Mouse (Mus musculus) myocyte (in vitro differentiated cells): ENCODE results near the gene Snap47. TPM values are rescaled to one million over a fixed set of nuclear protein-coding genes. Genes with fewer than 3 reads are reported as not detected.
A peak's percentile ranks its signal among the peaks of the same experiment; 100 is the strongest.

Experiments used
- H3K27me3 ChIP-seq: one replicate; pipeline ENCODE4 v1.6.1; 2011; ENCODE audit not compliant: control insufficient read depth, insufficient read depth, insufficient read length
- H3K36me3 ChIP-seq: one replicate; pipeline ENCODE4 v1.6.1; 2011; ENCODE audit not compliant: control insufficient read depth, insufficient read depth
- H3K4me2 ChIP-seq: one replicate; pipeline ENCODE4 v1.6.1; 2011; ENCODE audit warnings: low read depth, control low read depth
- H3K4me3 ChIP-seq: one replicate; pipeline ENCODE4 v1.5.1; 2011; ENCODE audit warnings: mild to moderate bottlenecking, control low read depth, moderate library complexity
- H3K79me2 ChIP-seq: one replicate; pipeline ENCODE4 v1.6.1; 2011; ENCODE audit not compliant: control insufficient read depth, insufficient read depth
- H3ac ChIP-seq: one replicate; pipeline ENCODE4 v1.6.1; 2011; ENCODE audit not compliant: control insufficient read depth, insufficient read length
- CEBPB ChIP-seq: IDR thresholded peaks from 2 replicates; pipeline ENCODE4 v1.6.1; 2011; ENCODE audit warnings: mild to moderate bottlenecking, moderate library complexity; ENCODE audit not compliant: poor library complexity, insufficient read depth, severe bottlenecking
- E2F4 ChIP-seq: IDR thresholded peaks from one replicate; pipeline ENCODE4 v1.6.1; 2011; ENCODE audit warnings: mild to moderate bottlenecking, control low read depth, moderate library complexity; ENCODE audit not compliant: insufficient read depth
- MAX ChIP-seq: IDR thresholded peaks from one replicate; pipeline ENCODE4 v1.6.1; 2011; ENCODE audit warnings: low read depth, mild to moderate bottlenecking, control low read depth
- MYOD1 ChIP-seq, 3 experiments: IDR thresholded peaks; one replicate each; pipeline ENCODE4 v1.6.1; 2011; ENCODE audit warnings: control low read depth in 2 of 3, low read depth in 2 of 3, mild to moderate bottlenecking in 2 of 3, moderate library complexity in 1 of 3; ENCODE audit not compliant: insufficient read length in 2 of 3, control insufficient read depth in 1 of 3
- MYOG ChIP-seq, 3 experiments: IDR thresholded peaks; one replicate each; pipeline ENCODE4 v1.6.1; 2011; ENCODE audit warnings: control low read depth in 2 of 3, low read depth in 2 of 3, mild to moderate bottlenecking in 2 of 3; ENCODE audit not compliant: insufficient read length in 2 of 3, control insufficient read depth in 1 of 3, insufficient read depth in 1 of 3
- POLR2A ChIP-seq: IDR thresholded peaks from one replicate; pipeline ENCODE4 v1.6.1; 2011; ENCODE audit warnings: low read depth, mild to moderate bottlenecking, control low read depth, moderate library complexity; ENCODE audit not compliant: insufficient read length
- POLR2AphosphoS2 ChIP-seq: IDR thresholded peaks from one replicate; pipeline ENCODE4 v1.6.1; 2011; ENCODE audit warnings: low read depth, control low read depth; ENCODE audit not compliant: insufficient read length
- REST ChIP-seq: IDR thresholded peaks from one replicate; pipeline ENCODE4 v1.6.1; 2011; ENCODE audit warnings: mild to moderate bottlenecking, control low read depth, moderate library complexity; ENCODE audit not compliant: insufficient read depth, insufficient read length
- SRF ChIP-seq: IDR thresholded peaks from one replicate; pipeline ENCODE4 v1.6.1; 2011; ENCODE audit warnings: low read depth; ENCODE audit not compliant: control insufficient read depth, insufficient read length
- TCF12 ChIP-seq: IDR thresholded peaks from one replicate; pipeline ENCODE4 v1.6.1; 2011; ENCODE audit warnings: mild to moderate bottlenecking, control low read depth; ENCODE audit not compliant: poor library complexity, insufficient read depth, severe bottlenecking
- TCF3 ChIP-seq: IDR thresholded peaks from one replicate; pipeline ENCODE4 v1.6.1; 2011; ENCODE audit warnings: low read depth, control low read depth; ENCODE audit not compliant: insufficient read length
- USF1 ChIP-seq: IDR thresholded peaks from one replicate; pipeline ENCODE4 v1.6.1; 2011; ENCODE audit warnings: low read depth, mild to moderate bottlenecking, control low read depth, moderate library complexity
- polyA plus RNA-seq: library from polyadenylated mRNA; unstranded; fragments of >200 nt; fragmentation: generic; extraction: Trizol; gene quantifications from one replicate; pipeline ENCODE4 v1.2.1, GENCODE M21; 2012; ENCODE audit warnings: missing spikeins

The Snap47 gene
- polyA plus RNA-seq, 1 experiment, result 67.2 TPM

- no peak overlapping the region for H3ac ChIP-seq
- H3K79me2 ChIP-seq, result no peaks in the 10 kb centered on the region
- peaks cover 18% of the 10 kb centered on the region for H3K36me3 ChIP-seq
- no peak overlapping the region for H3K4me3 ChIP-seq
- TF ChIP-seq CEBPB (no peak), MYOD1 (IDR thresholded peaks at IDR 0.05; ENCODE audit: control insufficient read depth in 1 of 3, insufficient read length in 2 of 3, low read depth in 2 of 3) (no peak), USF1 (no peak), MAX (no peak)
- no peak overlapping the region for H3K4me2 ChIP-seq
- H3K27me3 ChIP-seq, result no peaks in the 10 kb centered on the region
Measured at GRCm38 (mm10) chr11:59456891-59457290, 5.9 kb upstream of the Snap47 start.

DNA sequence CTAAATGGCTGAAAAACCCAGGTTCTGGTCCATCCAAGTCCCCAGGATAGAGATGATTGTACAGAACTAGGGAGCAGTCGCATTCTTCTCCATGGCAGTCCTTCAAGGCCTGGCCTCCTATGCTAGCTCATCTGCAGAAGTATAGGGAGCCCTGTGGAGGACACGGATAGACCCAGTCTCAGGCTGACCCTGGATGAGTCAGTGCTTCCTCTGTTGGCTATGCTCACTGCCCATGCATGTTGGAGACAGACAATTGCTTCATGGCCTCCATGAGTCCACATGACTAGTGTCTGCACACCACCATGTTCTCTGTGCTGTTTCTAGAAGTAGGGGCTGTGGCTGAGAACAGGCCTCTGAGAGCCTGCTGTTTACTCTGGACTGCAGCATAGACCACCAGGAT, 5.4 kb upstream of the Snap47 start:
- Histone ChIP-seq H3K4me2 (no peak overlapping the region), H3K79me2 (peaks cover 3% of the 10 kb centered on the region), H3ac (no peak overlapping the region), H3K4me3 (no peak overlapping the region), H3K36me3 (peaks cover 13% of the 10 kb centered on the region), H3K27me3 (no peaks in the 10 kb centered on the region)
- TF ChIP-seq REST, result no peak
- no peak for TF ChIP-seq CEBPB
- no peak for TF ChIP-seq MYOD1 (IDR thresholded peaks at IDR 0.05; ENCODE audit: control insufficient read depth in 1 of 3, insufficient read length in 2 of 3, low read depth in 2 of 3)
- no peak for TF ChIP-seq POLR2AphosphoS2
- no peak for TF ChIP-seq TCF3

- H3K27me3 ChIP-seq, result no peaks in the 10 kb centered on the region
- peak overlapping the region; percentile 84 for H3K4me3 ChIP-seq
- peak overlapping the region; percentile 81 for H3K4me2 ChIP-seq
- H3ac ChIP-seq, result peak overlapping the region; percentile 39
- peaks cover 10% of the 10 kb centered on the region for H3K36me3 ChIP-seq
- H3K79me2 ChIP-seq, result peaks cover 13% of the 10 kb centered on the region
- TF ChIP-seq USF1, result no peak
- no peak for TF ChIP-seq POLR2AphosphoS2
- TF ChIP-seq MYOD1 (IDR thresholded peaks at IDR 0.05; ENCODE audit: control insufficient read depth in 1 of 3, insufficient read length in 2 of 3, low read depth in 2 of 3), result no peak
- no peak for TF ChIP-seq POLR2A
- no peak for TF ChIP-seq REST
- no peak for TF ChIP-seq TCF3
- no peak for TF ChIP-seq E2F4
- no peak for TF ChIP-seq TCF12
- TF ChIP-seq MAX, result no peak
Measured at GRCm38 (mm10) chr11:59450230-59450771, 685 bp downstream of the Snap47 start.

- TF ChIP-seq POLR2A (peak; percentile 89), TCF3 (no peak), POLR2AphosphoS2 (peak; percentile 92), MYOG (IDR thresholded peaks at IDR 0.05; ENCODE audit: control insufficient read depth in 1 of 3, insufficient read depth in 1 of 3, insufficient read length in 2 of 3, low read depth in 2 of 3) (peak in 2 of 3 experiments; percentile 51 to 78), MYOD1 (IDR thresholded peaks at IDR 0.05; ENCODE audit: control insufficient read depth in 1 of 3, insufficient read length in 2 of 3, low read depth in 2 of 3) (peak in 2 of 3 experiments; percentile 23 to 54), TCF12 (no peak)
- Histone ChIP-seq H3K27me3 (no peaks in the 10 kb centered on the region), H3K36me3 (peaks cover 10% of the 10 kb centered on the region), H3K79me2 (peaks cover 13% of the 10 kb centered on the region), H3K4me2 (peak within 1 kb of the TSS; percentile 81), H3K4me3 (peak within 1 kb of the TSS; percentile 84), H3ac (peak within 1 kb of the TSS; percentile 39)
Measured at GRCm38 (mm10) chr11:59449741-59450229, 1.2 kb downstream of the Snap47 start, which contains the start of gene Jmjd4. Gene Jmjd4 (plus strand): TSS chr11:59450045.

DNA sequence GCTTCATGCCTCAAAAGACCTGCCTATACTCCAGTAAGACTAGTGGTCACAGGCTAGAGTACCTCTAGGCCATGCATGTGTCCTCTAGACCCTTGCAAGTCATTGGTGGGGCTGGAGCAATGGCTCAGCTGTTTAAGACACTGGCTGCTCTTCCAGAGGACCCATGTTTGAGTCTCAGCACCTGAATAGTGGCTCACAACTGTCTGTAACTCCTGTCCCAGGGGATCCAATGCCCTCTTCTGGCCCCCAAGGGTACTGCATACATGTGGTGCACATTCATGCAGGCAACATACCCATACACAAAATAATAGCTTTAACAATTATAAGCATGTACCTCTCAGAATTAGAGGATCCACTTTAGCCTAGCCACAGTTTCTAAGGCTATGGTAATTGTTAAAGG, 7.9 kb downstream of the Snap47 start:
- TF ChIP-seq MYOG (IDR thresholded peaks at IDR 0.05; ENCODE audit: control insufficient read depth in 1 of 3, insufficient read depth in 1 of 3, insufficient read length in 2 of 3, low read depth in 2 of 3), result no peak
- TF ChIP-seq CEBPB, result no peak
- TF ChIP-seq MAX, result no peak
- no peak for TF ChIP-seq E2F4
- no peak for TF ChIP-seq MYOD1 (IDR thresholded peaks at IDR 0.05; ENCODE audit: control insufficient read depth in 1 of 3, insufficient read length in 2 of 3, low read depth in 2 of 3)
- no peak for TF ChIP-seq POLR2A
- TF ChIP-seq SRF, result no peak
- TF ChIP-seq REST, result no peak
- no peak for TF ChIP-seq TCF12
- TF ChIP-seq USF1, result no peak
- no peak for TF ChIP-seq TCF3
- no peak for TF ChIP-seq POLR2AphosphoS2
- H3K4me2 ChIP-seq, result no peak overlapping the region
- no peak overlapping the region for H3K4me3 ChIP-seq
- no peaks in the 10 kb centered on the region for H3K79me2 ChIP-seq
- H3K36me3 ChIP-seq, result peaks cover 3% of the 10 kb centered on the region
- no peak overlapping the region for H3ac ChIP-seq
- H3K27me3 ChIP-seq, result no peaks in the 10 kb centered on the region
